Mouse (Mus musculus) regulatory T cell (primary cell): ENCODE data around the gene Rab26.

Source experiments
- in situ Hi-C: fragments of 300-600 bp; cut with MboI, MseI; formaldehyde crosslinking; loops from one replicate; pipeline ENCODE4 v1.15.1; 2025; ENCODE audit warnings: high pct_unique_total_duplicates

Gene Rab26

DNA sequence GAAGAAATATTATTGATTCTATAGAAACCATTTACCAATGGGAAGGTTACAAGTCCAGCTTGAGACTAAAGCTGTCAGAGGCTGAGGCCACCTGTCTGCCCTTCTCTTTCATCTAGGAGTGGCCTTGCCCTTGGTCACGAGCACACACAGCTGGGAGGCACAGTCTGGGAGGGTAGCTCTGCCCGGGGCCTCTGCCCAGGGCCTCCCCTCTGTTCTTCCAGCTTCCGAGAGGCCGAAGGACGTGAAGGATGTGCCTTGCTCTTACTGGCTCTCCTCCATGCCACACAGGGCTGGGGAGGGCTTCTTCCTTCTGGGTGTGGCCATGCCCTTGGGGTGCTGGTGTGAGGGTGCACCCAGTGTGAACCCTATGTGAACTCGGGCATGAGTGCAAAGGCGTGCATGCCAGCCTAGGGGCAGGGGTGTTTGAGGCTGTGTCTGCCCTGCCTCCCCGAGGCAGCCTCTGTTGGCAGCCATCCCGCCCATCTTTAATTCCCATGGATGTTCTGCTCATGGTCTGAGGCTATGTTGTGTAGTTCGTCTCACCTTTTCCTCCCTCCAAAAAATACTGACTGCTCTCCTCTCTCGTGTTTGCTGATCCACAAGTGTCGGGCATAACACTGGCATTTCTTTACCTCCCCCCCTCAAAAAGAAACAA is 26.1 kb downstream of the Rab26 start:
- in situ Hi-C loops = no loop called here

DNA sequence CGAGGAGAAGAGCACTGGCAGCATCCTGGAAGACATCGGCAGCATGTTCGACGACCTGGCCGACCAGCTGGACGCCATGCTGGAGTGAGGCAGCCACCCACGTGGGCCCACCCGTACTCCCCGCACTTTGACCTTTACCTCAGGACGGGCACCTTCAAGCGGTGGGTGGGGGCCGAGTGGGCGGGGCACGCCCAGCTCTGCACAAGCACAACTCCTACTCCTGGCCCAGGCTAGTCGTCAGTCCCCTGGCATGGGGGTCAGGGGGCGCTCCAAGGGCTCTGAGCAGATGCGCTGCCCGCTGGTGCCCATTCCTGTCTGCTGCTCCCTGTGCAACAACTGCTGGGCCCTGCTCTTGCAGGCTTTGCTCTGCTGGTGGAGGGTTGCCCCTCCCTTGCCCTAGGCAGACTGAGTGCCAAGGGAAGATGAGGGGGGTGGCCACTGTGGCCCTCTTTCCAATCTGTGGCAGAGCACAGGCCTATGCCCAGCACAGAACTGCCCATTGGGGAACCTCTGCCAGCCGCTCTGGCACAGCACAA is 26.8 kb downstream of the Rab26 start:
- in situ Hi-C loops = no loop called here

DNA sequence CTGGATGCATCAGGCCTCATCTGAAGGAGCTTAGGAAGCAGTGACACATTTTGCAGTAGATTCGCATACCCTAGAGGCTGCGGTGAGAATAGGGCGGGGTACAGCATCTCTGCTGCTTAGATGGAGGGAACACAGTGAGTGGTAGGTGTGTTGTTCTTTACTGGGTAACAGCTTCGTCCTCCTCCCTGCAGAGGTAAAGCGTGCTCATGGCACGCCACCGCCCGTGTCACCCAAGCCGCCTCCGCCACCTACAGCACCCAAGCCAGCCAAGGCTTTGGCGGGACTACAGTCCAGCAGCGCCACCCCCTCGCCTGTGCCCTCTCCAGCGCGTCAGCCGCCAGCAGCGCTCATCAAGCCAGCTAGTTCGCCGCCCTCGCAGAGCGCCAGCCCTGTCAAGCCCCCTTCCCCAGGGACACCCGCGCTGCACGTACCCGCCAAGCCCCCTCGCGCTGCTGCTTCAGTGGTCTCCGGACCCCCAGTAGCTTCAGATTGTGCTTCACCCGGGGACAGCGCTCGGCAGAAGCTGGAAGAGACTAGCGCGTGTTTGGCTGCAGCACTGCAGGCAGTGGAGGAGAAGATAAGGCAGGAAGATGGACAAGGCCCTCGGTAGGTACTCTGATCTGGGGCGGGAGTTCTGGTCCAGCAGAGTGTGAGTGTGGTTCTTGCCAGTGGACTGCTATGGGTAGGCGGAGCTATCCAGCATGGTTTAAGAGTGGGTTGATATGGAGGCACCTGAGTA is 27.5 kb downstream of the Rab26 start:
- in situ Hi-C loops = no loop called here

DNA sequence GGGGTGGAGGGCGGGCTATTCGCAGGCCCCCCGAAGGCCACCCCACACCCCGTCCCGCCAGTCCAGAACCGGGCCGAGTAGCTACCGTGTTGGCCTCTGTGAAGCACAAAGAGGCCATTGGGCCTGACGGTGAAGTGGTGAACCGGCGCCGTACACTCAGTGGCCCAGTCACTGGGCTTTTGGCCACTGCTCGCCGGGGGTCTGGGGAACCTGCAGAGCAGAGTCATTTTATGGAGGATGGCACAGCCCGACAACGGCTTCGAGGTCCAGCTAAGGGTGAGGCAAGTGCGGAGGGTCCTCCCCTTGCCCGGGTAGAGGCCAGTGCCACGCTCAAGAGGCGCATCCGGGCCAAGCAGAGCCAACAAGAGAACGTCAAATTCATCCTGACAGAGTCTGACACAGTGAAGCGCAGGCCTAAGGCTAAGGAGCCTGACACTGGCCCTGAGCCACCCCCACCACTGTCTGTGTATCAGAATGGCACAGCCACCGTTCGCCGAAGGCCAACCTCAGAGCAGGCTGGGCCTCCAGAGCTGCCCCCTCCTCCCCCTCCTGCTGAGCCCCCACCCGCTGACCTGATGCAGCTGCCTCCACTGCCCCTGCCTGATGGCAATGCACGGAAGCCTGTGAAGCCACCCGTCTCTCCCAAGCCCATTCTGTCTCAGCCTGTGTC is 28.6 kb downstream of the Rab26 start:
- in situ Hi-C loops = no loop called here

DNA sequence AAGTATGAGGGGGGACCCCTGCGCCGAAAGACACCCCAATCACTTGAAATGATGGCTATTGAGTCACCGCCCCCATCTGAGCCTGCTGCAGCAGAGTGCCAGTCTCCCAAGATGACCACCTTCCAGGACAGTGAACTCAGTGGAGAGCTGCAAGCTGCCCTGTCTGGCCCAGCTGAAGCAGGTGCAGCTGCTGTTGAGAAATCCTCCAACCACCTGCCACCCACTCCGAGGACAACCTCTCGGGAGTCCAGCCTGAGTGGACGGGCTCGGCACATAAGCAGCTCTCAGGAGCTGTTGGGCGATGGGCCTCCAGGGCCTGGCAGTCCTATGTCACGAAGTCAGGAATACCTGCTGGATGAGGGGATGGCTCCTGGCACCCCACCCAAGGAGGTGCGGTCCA is 29.9 kb downstream of the Rab26 start:
- in situ Hi-C loops = no loop called here

DNA sequence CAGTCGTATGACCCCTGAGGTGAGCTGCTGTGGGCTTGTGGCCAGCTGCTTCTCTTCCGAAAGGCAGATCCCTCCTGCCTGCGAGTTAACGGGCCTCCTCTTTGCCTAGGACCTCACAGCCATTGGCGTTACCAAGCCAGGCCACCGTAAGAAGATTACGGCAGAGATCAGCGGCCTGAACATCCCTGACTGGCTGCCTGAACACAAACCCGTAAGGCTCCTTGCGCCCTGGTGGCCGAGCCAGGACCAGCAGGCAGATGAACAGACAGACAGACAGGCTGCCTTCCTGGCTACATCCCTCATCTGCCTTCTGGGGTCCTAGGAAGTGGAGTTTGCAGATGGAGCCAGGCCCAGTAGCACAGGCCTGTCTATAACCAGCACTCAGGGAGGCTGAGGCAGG is 31.8 kb downstream of the Rab26 start:
- in situ Hi-C loops = no loop called here

DNA sequence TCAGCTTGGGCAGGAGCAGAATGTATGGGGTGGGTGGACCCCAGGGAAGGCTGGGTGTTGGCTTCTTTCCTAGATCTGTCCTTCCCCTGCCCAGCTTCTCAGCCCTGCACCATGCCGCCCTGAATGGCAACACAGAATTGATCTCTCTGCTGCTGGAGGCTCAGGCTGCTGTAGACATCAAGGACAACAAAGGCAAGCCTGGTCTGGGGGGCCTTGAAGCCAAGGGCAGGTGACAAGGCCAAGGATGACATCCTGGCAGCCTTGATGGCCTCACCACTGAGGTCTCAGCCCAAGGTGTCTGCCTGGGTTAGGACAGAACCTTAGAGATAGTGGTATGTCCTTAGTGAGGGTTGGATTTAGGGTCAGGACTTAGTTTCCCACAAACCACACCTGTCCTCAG is 38.0 kb downstream of the Rab26 start:
- in situ Hi-C loops = no loop called here

DNA sequence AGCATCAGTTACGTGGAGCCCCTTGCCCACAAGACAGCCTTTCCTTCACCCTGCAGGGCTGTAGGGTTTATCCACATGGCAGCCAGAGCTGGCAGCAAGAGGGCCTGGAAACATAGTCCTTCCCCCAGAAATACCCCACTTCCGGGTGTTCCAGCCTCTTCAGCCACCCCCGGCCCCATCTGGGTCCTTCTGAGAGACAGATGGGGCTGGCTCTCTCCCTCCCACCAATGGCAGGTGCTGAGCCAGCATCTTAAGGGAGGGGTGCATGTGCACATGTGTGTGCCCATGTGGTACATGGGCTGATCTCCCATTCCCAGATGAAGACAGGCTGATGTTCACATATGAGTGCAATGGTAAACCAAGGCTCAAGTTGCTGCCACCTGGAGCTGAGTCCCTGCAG is 38.6 kb downstream of the Rab26 start:
- in situ Hi-C loops = no loop called here

DNA sequence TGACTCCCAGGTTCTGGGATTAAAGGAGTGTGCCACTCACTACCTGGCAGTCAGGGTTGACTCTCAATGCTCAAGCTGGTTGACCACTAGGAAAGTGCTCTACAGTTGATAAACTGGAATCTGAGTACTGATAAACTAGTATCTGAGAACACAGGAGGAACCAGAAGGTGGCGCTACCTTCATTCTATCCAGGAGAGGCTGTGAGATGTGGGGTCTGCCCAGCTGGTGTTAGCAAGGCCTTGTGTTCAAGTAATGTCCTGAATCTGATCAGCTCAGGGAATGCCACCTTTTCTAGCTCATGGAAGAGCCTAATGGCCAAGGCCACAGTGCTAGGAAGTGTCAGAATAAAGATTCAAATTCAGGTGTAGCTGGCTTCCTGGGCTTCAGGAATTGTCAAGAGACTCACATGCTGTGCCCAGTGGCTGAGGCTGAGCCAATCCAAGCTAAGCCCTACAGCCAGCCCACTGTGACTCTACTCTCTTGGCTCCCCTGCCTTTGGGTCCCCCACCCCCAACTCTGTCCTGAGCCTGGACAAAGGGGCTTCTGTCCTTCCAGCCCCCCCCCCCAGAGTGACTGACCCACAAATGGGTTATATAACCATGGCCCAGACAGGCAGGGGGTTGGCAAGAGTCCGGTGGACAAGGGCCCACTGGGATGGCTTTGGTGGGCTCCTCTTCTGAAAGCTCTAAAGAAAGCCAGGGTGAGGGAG is 39.2 kb downstream of the Rab26 start:
- in situ Hi-C loops = no loop called here

DNA sequence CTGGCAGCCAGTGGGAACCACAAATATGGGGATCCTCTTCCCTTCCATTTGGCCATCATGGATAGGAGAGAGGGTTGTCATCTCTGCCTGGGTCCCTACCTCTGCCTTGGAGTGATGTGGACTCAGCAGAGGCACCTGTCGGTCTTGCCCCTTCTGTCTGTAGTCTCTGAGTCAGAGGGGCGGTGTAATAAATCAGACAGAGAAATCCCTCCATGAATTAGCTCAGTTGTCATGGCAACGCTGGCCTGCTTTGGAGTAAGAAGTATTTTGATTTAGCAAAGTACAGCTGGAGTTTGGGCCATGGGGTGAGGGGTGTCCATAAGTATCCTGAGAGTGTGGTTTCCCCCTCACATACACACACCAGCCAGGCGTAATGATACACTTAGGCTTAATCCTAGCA is 43.6 kb downstream of the Rab26 start:
- in situ Hi-C loops = no loop called here

DNA sequence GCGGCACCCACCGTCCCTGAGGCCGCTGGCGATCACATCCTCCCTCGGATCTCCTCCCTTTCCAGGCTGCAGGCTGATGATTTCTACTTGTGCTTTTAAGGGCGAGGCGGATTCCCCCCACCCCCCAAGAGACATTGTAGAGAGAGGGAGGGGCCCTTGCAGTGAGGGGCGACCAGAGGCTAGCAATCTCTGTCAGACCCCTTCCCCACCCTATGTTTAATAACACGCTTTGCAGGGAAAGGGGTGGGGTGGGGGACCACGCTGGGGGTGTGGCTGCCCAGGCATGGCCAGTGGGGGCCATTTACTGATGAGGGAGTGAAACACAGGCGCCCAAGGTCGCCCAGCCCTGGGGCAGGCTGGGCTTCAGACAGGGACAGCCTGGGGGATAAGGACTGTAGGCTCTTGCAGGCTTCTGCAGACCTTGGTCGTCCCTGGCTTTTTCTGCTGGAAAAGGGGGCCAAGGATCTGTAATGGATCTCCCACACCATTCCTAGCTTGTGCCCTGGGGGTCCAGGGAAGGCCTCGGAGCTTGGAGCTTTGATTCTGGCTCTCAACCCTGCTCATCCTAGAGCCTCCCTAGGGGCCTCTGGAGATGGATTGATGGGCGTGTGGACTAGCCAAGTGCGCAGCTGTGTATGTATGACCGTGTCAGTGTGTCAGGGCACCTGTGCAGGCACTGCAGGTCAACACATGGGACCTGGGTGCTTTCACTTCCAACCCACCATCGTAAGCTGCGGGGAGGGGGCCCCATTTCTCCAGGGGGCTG is 44.6 kb downstream of the Rab26 start:
- in situ Hi-C loops = no loop called here

DNA sequence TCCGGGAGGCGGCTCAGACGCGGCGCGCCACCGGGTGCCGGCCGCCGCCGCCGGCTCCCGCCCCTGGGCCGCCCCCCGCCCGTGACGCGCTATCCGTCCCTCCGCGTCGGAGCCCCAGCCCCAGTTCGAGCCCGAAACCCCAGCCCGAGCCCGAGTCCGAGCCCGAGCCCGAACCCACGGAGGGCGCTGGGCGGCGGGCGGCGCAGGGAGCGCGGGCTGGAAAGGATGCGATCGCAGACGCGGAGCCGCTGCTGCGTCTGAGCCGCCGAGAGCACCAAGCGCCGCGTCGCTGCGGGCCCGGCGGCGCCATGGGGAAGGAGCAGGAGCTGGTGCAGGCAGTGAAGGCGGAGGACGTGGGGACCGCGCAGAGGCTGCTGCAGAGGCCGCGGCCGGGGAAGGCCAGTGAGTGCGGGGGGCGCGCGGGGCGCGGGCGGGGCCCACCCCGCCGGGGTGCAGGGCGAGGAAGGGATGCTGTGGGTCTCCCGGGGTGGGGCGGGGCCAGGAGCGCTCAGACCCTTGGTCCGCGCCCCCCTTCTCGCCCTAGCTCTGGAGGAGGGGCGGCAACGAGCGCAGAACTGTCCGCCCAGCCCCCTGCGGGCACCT is 45.2 kb downstream of the Rab26 start:
- in situ Hi-C loops = no loop called here

DNA sequence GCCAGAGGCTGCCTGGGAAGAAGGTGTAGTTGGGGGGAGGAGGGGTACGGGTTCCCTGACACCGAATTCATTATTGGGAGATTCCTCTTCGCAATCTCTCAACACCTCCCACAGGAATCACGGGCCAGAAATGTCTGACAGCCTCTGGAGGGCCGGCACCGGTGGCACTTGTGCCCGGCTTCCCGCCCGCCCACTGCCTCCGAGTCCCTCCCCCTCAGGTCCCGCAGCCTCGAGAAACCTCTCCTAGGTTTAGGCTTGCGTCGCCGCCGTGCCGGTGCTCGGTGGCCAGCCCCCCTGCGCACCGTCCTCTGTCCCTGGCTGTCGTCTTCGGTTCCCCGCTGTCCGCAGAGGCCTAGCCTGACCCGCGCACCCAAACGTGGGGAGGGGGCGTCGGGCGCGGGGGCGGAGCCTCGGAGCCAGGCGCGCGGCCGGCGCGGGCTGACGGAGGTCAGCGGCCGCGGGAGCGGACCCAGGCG is 45.8 kb downstream of the Rab26 start, which contains the start of gene Caskin1:
Gene Caskin1, plus strand, starts transcription at position 416 of the 476 bp plus-strand sequence.
- in situ Hi-C loops = no loop called here

DNA sequence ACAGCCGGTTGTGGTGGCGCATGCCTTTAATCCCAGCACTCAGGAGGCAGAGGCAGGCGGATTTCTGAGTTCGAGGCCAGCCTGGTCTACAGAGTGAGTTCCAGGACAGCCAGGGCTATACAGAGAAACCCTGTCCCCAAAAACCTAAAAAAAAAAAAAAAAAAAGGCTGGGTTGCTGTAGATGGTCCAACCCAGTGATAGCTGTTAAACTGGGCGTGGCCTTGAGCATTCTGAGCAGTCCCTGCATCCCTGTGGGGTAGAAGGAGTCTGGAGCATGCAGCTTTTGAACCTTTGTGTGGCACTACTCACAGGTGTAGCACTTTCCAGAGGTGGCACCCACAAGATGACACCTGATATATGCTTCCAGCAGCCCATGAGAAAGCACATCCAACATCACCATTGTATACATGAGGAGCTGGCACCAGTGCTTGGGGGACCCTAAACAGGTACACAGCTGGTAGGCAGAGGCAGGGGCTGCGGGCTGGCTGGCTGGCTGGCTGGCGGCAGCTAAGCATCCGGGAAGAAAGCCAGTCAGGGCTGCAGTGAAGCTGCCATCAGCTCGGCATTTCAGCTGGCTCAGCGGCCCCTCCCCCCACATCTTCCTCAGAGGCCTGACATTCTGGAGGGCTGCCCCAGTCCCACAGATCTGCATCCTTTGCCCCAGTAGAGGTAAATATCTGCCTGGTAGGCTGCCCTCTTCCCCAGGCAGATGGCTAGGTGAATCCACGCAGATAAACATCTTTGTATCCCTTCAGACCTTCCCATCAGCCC is 48.7 kb downstream of the Rab26 start:
- in situ Hi-C loops = no loop called here

DNA sequence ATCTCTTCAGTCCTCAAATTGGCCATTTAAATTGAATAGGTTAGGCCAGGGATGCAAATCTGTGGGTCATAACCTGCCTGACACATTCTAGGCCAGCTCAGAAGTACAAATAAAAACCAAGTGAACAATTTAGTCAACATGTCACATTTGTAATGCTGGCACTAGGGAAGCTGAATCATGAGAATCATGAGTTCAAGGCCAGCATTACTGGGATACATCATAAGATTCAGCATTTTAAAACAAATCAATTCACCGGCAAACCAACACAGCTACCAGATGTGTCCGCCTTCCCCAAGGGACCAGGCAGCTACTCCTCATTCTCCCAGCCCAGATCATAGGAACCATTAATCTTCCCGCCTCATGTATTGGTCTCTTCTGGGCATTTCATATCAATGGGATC is 50.5 kb downstream of the Rab26 start:
- in situ Hi-C loops = no loop called here

DNA sequence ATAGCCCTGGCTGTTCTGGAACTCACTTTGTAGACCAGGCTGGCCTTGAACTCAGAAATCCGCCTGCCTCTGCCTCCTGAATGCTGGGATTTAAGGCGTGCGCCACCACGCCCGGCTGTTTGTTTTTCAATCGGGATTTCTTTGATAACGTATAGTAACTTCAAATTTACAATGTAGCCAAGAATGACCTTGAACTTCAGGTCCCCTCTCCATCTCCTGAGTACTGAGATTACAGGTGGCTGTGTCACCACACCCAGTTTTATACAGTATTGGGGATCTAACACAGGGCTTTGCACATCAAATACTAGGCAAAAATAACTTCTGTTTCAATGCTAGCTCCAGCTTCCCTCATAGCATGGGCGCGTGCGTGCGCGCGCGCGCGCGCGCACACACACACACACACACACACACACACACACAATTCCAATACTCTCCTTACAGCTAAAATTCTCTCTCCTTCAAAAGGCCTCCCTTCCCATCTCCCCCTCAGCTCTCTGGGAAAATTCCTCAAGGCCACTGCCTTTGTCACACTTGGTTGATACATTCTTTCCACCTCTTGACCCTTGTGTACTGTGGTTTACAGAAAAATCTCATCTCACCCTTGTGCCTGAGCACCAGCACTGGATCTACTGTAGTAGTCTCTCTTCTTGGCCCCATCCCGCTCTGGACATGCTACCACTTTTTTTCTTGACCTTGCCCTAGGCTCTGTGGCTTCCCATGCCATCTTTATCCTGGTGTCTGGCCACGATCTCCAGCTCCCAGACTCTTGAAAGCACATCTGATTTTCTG is 52.8 kb downstream of the Rab26 start:
- in situ Hi-C loops = no loop called here

DNA sequence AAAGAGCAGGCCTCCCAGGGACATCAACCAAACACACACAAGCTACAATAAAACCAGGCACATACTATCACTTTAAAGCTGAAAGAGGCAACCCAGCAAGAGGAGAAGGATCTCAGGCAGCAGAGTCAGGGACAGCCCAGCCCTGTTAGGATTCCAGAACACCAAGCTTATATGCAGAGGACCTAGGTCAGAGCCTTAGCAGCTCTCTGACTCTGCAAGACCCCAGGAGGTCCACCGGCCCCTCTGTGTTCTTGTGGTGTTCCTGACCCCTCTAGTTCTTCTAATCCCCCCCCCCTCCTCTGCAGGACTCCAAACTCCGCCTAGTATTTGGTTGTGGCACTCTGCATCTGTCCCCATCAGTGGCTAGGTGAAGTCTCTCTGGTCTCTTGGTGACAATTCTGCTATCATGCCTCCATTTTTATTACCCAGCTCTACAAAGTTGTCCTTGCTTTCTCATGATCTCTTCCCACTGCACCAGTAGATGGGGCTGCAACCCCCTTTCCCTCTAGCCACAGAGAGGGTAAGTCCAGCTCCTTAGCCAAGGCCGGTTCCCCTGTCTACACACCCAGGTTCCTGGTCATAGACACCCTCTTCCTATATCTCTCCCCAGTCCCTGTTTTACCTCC is 53.7 kb downstream of the Rab26 start:
- in situ Hi-C loops = no loop called here

DNA sequence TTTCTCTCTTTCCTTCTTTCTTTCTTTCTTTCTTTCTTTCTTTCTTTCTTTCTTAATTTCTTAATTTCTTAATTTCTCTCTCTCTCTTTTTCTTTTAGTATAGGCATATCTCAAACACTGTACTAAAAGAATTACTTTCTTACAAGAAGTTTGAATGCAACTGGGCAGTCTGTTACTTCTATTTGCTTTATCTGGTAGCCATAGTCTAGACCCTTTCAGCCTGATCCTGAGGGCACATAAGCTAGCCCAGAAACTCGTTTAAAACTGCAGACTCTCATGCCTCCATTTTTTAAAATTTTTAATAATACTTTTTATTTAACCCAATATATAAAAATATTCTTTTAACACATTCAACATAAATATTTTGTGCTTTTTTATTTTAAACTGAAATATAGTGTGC is 54.6 kb downstream of the Rab26 start:
- in situ Hi-C loops = no loop called here
